Mouse (Mus musculus) heart, postnatal 10 days (tissue): ENCODE data around the gene Tbc1d8b. TPM values are rescaled to one million over a fixed set of nuclear protein-coding genes. Genes with fewer than 3 reads are reported as not detected.
A peak's percentile ranks its signal among the peaks of the same experiment; 100 is the strongest.

ENCODE experiments used
- DNase-seq, 2 experiments: peaks; one replicate each; pipeline ENCODE4 v3.0.0; 2021
- intact Hi-C: fragments of 180-260 bp; cut with DNase I; formaldehyde crosslinking; loops from one replicate; pipeline ENCODE4 v1.15.1; 2025
- total RNA-seq, 2 experiments: library from RNA; stranded (reverse); gene quantifications; 2 replicates each; pipeline ENCODE4 v1.2.3; 2021

Gene Tbc1d8b
- total RNA-seq, 2 experiments from 2014 or later, result 7.5 to 8.2 TPM

DNA sequence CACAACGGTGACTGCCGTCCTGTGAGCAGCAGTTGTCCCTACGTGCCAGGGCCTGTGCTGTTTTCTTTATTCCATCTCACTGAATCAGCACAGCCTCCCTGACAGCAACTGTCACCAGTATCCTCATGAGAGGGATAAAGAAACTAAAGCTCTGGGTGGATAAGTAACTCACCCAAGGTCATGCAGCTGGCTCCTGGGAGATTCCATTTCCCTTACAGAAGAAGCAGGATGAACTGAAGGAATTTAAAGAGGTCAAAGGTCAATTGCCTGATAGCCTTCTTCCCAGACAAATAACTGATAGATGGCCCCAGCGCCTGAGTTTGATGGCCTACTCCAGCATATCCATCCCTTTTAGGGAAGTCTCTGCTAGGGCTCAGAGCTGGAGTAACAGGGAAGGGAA is 92.6 kb downstream of the Tbc1d8b start:
- no peak for DNase-seq
- intact Hi-C loops, result no loop called here

DNA sequence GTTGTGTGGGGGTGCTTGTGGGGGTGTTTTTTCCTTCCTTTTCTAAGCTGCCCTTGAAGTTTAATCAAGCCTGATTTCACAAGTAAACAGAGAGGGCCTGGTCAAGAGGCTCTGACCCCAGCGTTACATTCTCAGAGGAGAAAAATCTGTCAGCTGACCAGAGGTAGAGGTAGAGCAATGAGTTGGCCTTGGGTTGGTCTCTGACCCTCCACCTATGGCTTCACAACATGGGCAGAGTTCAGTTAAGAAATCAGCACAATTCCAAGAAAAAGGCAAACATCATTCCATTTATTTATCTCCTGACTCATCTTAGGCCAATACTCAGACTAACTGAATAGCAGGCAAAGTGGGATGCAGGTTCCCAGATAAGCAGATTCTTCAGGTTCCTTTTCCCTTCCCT is 94.1 kb downstream of the Tbc1d8b start:
- DNase-seq, result no peak
- intact Hi-C loops, result no loop called here

DNA sequence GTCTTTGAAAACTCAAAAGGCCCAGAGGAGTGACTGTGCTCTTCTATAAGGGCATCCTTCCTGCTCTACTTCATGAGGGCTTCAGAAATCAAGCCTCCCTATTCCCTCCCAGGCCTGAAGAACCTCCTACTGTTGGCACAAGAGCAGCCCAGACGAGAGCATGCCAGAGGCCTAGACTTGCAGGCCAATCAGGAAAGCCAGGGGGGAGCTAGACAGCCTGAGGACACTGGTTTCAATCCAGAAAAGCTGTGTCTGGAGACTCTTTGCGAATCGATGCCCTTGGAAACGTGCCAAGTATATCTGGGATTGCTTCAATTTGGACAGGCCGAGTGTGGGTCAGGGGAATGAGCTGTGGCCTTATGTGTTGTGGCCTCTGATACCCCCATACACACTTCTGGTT is 94.6 kb downstream of the Tbc1d8b start:
- no peak for DNase-seq
- intact Hi-C loops, result no loop called here

DNA sequence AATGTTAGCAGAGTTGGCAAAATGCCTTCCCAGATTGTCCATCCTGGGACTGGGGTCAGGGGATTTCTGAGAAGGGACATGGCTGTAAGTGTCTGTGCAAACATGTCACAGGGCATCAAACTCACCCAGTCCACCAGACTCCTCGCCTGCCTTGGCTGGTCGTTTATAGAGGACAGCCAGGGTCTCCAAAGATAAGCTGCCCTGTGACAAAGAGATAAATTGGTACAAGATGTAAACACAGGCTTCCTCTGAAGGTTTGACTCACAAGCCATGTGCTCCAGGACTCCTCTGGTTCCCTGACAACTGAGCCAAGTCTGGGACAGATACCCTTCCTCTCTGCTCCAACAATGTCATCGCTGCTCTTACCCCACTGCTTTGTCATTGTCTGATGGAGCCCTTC is 96.2 kb downstream of the Tbc1d8b start:
- intact Hi-C loops, result no loop called here
- no peak for DNase-seq

DNA sequence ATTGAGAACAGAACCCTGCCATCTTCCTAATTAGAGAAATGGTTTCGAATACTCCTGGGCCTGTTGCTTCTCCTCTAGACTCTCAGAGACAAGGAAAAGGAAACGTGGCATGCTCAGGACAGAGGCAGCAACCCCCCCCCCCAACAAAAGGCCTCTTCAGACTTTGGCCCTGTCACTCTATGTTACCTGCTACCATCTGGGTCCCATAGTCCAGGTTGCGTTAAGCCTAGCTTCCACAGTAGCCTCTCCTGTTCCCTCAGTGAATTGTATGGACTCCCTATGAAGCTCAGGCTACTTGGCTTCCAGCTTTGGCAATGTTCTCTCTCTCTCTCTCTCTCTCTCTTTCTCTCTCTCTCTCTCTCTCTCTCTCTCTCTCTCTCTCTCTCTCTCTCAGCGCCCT is 96.8 kb downstream of the Tbc1d8b start:
- intact Hi-C loops, result no loop called here

DNA sequence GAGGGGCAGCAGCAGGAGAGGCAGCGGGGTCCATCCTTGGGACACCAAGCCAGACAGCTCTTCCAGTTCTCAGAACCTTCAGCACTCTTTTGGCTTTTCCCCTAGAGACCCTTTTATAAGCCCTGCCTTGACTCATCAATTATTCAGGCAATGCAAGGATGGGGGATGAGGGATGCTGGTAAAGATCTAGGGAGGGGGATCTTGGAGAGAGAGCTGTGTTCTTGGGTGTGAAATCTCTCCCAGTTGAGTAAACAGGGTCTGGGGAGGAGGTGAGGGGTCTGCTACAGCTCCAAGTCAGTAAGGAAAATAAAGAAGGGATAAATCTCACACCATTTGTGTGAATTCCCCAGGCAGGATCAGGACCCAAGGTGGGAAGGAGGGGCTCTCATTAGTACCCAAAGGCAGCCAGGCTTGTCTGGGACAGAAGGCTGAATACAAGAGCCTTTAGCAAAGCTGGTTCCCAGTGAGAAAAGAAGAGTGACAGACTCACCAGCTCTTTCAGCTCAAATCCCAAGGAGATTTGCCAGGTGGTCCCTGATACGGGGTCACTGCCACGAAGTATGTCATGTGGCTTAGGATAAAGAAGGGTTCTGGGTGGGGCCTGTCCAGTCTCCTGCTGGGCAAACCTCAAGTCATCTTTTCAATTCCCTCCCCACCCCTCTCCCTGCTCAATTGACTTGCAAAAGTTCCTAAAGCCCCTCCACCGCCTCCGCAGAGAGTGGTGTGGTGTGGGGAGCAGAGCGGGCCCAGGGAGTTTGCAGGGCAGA is 97.7 kb downstream of the Tbc1d8b start, which contains the start of gene Ripply1:
Gene Ripply1 (minus strand): TSS at position 76 of the 767 bp plus-strand sequence.
- intact Hi-C loops, result no loop called here
- no peak for DNase-seq

More for the DNA sequence above, 96.8 kb downstream of the Tbc1d8b start:
- no peak for DNase-seq

DNA sequence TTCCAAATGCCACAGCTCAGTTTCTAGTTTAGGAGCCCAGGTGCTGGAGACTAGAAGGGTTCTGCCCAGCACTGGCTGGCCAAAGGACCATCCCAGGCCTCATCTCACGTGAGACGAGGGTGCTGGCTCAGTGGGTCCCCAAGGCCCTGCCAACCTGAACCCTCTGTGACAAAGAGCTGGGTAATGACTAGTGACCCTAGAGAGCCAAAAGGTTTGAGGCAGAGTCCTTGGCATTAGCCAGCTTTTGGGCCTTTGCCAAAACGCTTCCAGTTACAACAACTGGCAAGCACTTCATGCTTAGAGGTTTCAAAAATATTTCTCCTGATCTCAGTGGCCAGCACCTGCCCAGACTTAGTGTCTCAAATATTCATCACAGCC is 98.2 kb downstream of the Tbc1d8b start:
- intact Hi-C loops, result no loop called here
- DNase-seq, result peak; percentile 23 to 41

DNA sequence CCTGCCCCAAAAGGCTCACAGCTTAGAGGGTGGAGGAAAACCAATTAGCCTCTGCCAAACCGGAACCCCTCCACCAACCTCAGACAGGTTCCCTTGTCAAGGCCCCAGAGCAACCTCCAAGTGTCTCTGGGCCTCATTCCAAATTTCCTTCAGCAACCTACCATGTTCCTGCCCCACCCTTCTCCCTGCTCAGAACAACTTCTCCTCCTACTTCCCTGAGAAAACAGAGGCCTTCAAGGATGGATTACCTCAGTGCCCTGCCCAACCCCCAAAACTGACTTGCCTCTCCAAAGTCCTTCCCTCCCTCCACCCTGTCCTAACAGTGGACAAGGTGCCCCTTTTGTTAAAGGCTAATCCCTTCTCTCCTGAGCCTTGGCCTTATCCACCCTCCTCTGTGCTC is 101.0 kb downstream of the Tbc1d8b start:
- intact Hi-C loops, result no loop called here
- DNase-seq, result peak in 1 of 2 experiments; percentile 26

DNA sequence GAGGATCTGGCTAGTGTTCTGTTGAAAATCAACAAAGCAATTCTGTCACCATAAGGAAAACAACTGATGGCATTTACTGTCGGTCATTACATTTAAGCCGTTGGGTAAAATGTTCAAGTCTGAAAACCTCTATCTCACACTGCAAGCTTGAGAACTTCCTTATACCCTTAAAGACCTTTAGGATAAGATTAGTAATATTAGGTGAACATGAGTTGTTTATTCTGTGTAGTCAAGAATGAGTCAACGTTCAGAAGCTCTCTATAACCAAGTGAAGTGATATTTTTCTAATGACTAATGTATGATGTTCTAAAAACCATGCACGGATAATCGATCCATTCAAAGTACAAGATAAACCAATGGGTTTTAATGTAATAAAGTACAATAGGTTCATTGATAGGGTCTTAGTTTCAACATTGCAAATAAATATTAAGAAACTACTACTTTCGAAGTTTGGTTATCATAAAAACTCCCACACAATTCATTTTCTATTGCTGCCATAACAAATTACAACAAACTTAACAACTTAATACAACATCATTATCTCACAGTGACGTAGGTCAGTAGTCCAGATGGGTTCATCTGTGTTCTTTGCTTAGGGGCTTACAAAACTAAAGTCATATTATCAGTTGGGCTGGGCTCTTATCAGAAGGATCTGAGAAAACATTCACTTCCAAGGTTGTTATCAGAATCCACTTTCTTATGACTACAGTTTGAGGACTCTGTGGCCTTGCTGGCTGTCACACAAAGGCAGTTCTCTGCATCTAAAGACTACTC is 109.5 kb downstream of the Tbc1d8b start:
- DNase-seq, result no peak
- intact Hi-C loops, result no loop called here

DNA sequence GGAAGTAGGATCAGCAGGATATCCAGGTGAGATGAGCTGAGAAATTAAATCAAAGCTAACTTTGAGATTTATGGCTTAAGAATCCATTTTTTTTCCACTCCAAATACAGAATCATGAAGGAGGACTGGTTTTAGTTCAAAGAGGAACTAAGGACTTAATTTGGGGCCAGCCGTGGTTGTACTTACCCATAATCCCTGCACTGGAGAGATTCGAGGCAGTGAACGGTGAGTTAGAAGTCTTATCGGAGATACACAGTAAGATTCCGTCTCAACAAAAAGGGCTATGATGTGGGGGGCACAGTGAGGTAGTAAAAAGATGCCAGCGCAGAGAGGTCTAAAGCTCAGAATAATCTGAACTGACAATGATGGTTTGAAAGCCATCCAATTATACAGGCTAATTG is 111.2 kb downstream of the Tbc1d8b start:
- no peak for DNase-seq
- intact Hi-C loops, result no loop called here

DNA sequence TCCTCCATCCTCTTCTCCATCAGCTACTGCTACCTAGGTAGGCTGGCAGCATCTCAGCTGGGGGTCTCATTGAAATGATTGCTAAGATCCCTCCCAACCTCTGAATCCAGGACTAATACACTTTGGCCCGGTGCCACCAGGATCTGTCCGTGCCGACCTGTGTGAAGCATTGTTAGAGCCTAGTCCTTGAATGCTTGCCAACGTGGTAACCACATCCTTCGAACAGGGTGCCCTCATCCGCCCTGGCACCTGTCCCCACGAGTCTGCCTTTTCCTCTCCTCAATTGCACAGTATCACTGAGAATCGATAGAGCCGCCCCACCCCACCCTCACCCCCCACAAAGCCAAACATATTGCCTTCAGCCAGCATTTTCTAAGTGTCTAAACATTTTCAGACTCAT is 113.1 kb downstream of the Tbc1d8b start:
- DNase-seq, result no peak
- intact Hi-C loops, result no loop called here

DNA sequence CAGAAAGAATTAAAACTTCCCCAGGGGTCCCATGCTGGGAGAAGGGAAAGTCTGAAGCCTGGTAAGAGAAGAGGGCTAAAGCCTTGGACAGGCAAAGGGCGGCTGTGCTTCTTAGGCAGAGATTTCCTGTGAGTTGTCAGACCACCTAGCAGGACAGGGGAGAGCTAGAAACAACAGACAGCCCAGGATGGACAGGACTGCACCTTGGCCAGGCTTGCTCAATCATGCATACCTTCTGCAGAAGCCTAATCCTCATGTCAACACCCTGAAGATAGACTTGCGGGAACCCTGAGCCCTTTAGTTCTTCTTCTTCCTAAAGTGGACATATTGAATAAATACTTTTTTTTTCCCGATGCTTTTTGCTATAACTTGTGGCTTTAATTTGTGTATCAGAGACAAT is 115.2 kb downstream of the Tbc1d8b start:
- intact Hi-C loops, result no loop called here
- DNase-seq, result no peak

DNA sequence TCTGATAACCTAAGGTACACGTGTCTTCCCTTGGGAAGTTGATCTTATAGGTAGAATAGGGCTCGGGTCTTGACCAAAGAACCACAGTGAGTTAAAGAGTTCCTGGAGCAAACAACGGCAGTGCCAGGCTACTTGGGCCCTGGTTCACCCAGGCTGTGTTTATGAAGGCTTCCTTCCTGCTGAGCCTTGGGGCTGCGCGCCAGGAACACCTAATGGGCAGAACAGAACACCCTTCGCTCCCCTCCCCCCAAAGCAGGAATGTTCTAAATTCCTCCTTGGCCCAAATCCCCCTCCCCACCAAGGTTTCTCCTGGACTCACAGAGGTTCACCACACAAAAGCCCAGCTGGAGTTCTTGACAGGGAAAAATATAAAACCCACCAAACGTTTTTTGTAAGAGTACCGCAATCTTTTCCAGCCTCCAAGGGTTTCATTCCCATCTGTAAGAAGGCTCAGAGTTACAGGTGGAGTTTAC is 115.6 kb downstream of the Tbc1d8b start, which contains the start of gene Cldn2:
Gene Cldn2 (plus strand): TSS at position 423 of the 473 bp plus-strand sequence.
- no peak for DNase-seq
- intact Hi-C loops, result no loop called here

Other genes starting within 250 kb of the Tbc1d8b start
- under 1 TPM; 0.17 to 0.22 TPM for gene D330045A20Rik, start 204.6 kb upstream of the Tbc1d8b start, total RNA-seq
- gene Rnf128, start 121.7 kb upstream of the Tbc1d8b start, total RNA-seq, result 10 to 100 TPM; 58.1 to 65.6 TPM
- not detected for gene Gm15013, start 29.5 kb downstream of the Tbc1d8b start, total RNA-seq
- not detected for gene Ripply1, start 97.4 kb downstream of the Tbc1d8b start, total RNA-seq
- under 1 TPM in 1 of 2 experiments, not detected in 1; 0.12 TPM for gene Cldn2, start 115.8 kb downstream of the Tbc1d8b start, total RNA-seq
- 1 to 10 TPM; 6.1 to 7.8 TPM for gene Morc4, start 186.7 kb downstream of the Tbc1d8b start, total RNA-seq